Mouse (Mus musculus): ENCODE measurements at regions not wholly inside any gene's neighbourhood (a gene's known extent, or its start where the extent isn't known, plus 50 kb on each side); places are given as distances from the start of the nearest gene placed in this dataset.

- no peak for TF ChIP-seq EP300 (IDR thresholded peaks at IDR 0.05; ENCODE audit: low read length)
- no peak for TF ChIP-seq ZMIZ1 (IDR thresholded peaks at IDR 0.05; ENCODE audit: low read depth, low read length)
- TF ChIP-seq CTCF (conservative IDR thresholded peaks at IDR 0.05 in 1 of 2, IDR thresholded peaks at IDR 0.05 in 1 of 2; ENCODE audit: low read depth in 2 of 2, low read length in 2 of 2): no peak
- TF ChIP-seq E2F4 (IDR thresholded peaks at IDR 0.05; ENCODE audit: insufficient replicate concordance, low read depth, low read length): no peak
- no peak for TF ChIP-seq ELF1 (IDR thresholded peaks at IDR 0.05; ENCODE audit: low read depth, low read length)
- no peak for TF ChIP-seq USF1 (IDR thresholded peaks at IDR 0.05; ENCODE audit: low read depth, low read length)
- TF ChIP-seq JUND (conservative IDR thresholded peaks at IDR 0.05; ENCODE audit: low read depth, low read length): no peak
- TF ChIP-seq MYC (IDR thresholded peaks at IDR 0.05; ENCODE audit: low read depth, low read length): no peak
- TF ChIP-seq NELFE (IDR thresholded peaks at IDR 0.05; ENCODE audit: low read depth, low read length): no peak
- no peak for TF ChIP-seq MAFK (IDR thresholded peaks at IDR 0.05; ENCODE audit: insufficient replicate concordance, low read length)
- no peak for TF ChIP-seq GABPA (IDR thresholded peaks at IDR 0.05; ENCODE audit: insufficient replicate concordance, low read depth, low read length)
These were observed 181.3 kb downstream of the Gm19935 start for GRCm38 (mm10) chr8:90635766-90636492.

All from CH12.LX (cell line).